Mouse (Mus musculus): ENCODE measurements around the gene Cdc42se2. TPM values are rescaled to one million over a fixed set of nuclear protein-coding genes. Genes with fewer than 3 reads are reported as not detected.

The Cdc42se2 gene
- total RNA-seq, 1 experiment from 2014 or later: 192 TPM

- ATAC-seq (replicated peaks; ENCODE audit: insufficient number of reproducible peaks, low FRiP score, low TSS enrichment, poor library complexity, severe bottlenecking): peak; percentile 99
These were observed 14.5 kb upstream of the Cdc42se2 start for GRCm38 (mm10) chr11:54801791-54802558.

GRCm38 (mm10) chr11:54796551-54796950 is 9.1 kb upstream of the Cdc42se2 start:
- no peak for ATAC-seq (replicated peaks; ENCODE audit: insufficient number of reproducible peaks, low FRiP score, low TSS enrichment, poor library complexity, severe bottlenecking)

GRCm38 (mm10) chr11:54794678-54795077 is 7.2 kb upstream of the Cdc42se2 start:
- ATAC-seq (replicated peaks; ENCODE audit: insufficient number of reproducible peaks, low FRiP score, low TSS enrichment, poor library complexity, severe bottlenecking): no peak

- no peak for ATAC-seq (replicated peaks; ENCODE audit: insufficient number of reproducible peaks, low FRiP score, low TSS enrichment, poor library complexity, severe bottlenecking)
These were observed 5.7 kb upstream of the Cdc42se2 start for GRCm38 (mm10) chr11:54793173-54793572.

GRCm38 (mm10) chr11:54791458-54791857 is 4.0 kb upstream of the Cdc42se2 start:
- ATAC-seq (replicated peaks; ENCODE audit: insufficient number of reproducible peaks, low FRiP score, low TSS enrichment, poor library complexity, severe bottlenecking): no peak

- ATAC-seq (replicated peaks; ENCODE audit: insufficient number of reproducible peaks, low FRiP score, low TSS enrichment, poor library complexity, severe bottlenecking): peak; percentile 60
These were observed 502 bp downstream of the Cdc42se2 start for GRCm38 (mm10) chr11:54786858-54787487.

GRCm38 (mm10) chr11:54785566-54785965 is 1.9 kb downstream of the Cdc42se2 start:
- ATAC-seq (replicated peaks; ENCODE audit: insufficient number of reproducible peaks, low FRiP score, low TSS enrichment, poor library complexity, severe bottlenecking): no peak

- ATAC-seq (replicated peaks; ENCODE audit: insufficient number of reproducible peaks, low FRiP score, low TSS enrichment, poor library complexity, severe bottlenecking): no peak
These were observed 3.0 kb downstream of the Cdc42se2 start for GRCm38 (mm10) chr11:54784436-54784835.

GRCm38 (mm10) chr11:54782253-54782652 is 5.2 kb downstream of the Cdc42se2 start:
- ATAC-seq (replicated peaks; ENCODE audit: insufficient number of reproducible peaks, low FRiP score, low TSS enrichment, poor library complexity, severe bottlenecking): no peak

- ATAC-seq (replicated peaks; ENCODE audit: insufficient number of reproducible peaks, low FRiP score, low TSS enrichment, poor library complexity, severe bottlenecking): no peak
These were observed 7.5 kb downstream of the Cdc42se2 start for GRCm38 (mm10) chr11:54779946-54780345.

GRCm38 (mm10) chr11:54778131-54778844 is 9.2 kb downstream of the Cdc42se2 start:
- ATAC-seq (replicated peaks; ENCODE audit: insufficient number of reproducible peaks, low FRiP score, low TSS enrichment, poor library complexity, severe bottlenecking): peak; percentile 68; the same call in 1 of the 2 replicates

GRCm38 (mm10) chr11:54777387-54778130 is 9.9 kb downstream of the Cdc42se2 start:
- ATAC-seq (replicated peaks; ENCODE audit: insufficient number of reproducible peaks, low FRiP score, low TSS enrichment, poor library complexity, severe bottlenecking): no peak

- no peak for ATAC-seq (replicated peaks; ENCODE audit: insufficient number of reproducible peaks, low FRiP score, low TSS enrichment, poor library complexity, severe bottlenecking)
These were observed 10.6 kb downstream of the Cdc42se2 start for GRCm38 (mm10) chr11:54776735-54777333.

GRCm38 (mm10) chr11:54776367-54776701 is 11.1 kb downstream of the Cdc42se2 start:
- no peak for ATAC-seq (replicated peaks; ENCODE audit: insufficient number of reproducible peaks, low FRiP score, low TSS enrichment, poor library complexity, severe bottlenecking)

- ATAC-seq (replicated peaks; ENCODE audit: insufficient number of reproducible peaks, low FRiP score, low TSS enrichment, poor library complexity, severe bottlenecking): no peak
These were observed 11.7 kb downstream of the Cdc42se2 start for GRCm38 (mm10) chr11:54775628-54776366.

- no peak for ATAC-seq (replicated peaks; ENCODE audit: insufficient number of reproducible peaks, low FRiP score, low TSS enrichment, poor library complexity, severe bottlenecking)
These were observed 13.0 kb downstream of the Cdc42se2 start for GRCm38 (mm10) chr11:54774282-54775078.

GRCm38 (mm10) chr11:54771549-54771948 is 15.9 kb downstream of the Cdc42se2 start:
- 0 out of 2 replicates have a peak, but pooled peaks have one; percentile 31 for ATAC-seq (replicated peaks; ENCODE audit: insufficient number of reproducible peaks, low FRiP score, low TSS enrichment, poor library complexity, severe bottlenecking)

All from monocyte, adult 5-6 weeks (primary cell).